In the genomic region with DNA sequence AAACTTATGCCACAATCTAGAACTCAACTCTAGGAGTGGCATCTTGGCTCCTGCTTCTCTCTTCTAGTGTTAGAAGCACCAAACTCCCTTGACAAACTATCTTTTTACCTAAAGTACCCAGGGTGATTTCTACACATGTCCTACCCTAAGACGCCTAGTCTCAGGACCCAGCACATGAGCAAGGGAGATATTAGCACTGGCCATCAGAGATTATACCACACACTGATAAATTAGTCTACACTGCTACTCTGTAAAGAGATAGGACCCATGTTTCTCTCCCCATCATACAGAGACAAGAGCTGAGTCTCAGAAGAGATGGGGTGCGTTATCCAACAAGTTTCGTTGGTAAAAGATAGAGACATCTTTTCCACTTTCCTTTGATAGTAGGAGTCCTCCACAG, we compare ENCODE assay signal across 29 mouse cellular contexts. TPM values are rescaled to one million over a fixed set of nuclear protein-coding genes. Genes with fewer than 3 reads are reported as not detected.
A peak's percentile ranks its signal among the peaks of the same experiment; 100 is the strongest.
DNase-seq lines count a peak whose midpoint lies in the region; ATAC-seq lines count a peak whose summit lies in the region.
"Had no signal": no experiment of that assay in that cellular context is flagged by ENCODE, and none has a peak within 500 bp of the region (broad histone marks: within the 10 kb centered on the region; RNA-seq: fewer than 3 reads in every experiment).

No protein-coding gene starts in this region.

- H3K27ac ChIP-seq in liver, embryonic 12.5 days: no peak overlapping the region
- H3K27ac ChIP-seq in liver, embryonic 13.5 days: no peak overlapping the region
- H3K27ac ChIP-seq in liver, embryonic 16.5 days (ENCODE audit: low read length): no peak overlapping the region
- H3K27ac ChIP-seq: embryonic facial prominence, embryonic 10.5 days; embryonic facial prominence, embryonic 13.5 days; forebrain, embryonic 12.5 days; forebrain, embryonic 15.5 days; heart, adult 2 months; heart, embryonic 10.5 days; heart, embryonic 13.5 days; hindbrain, embryonic 14.5 days; hindbrain, postnatal 0 days had no signal

- 43% methylated on average over 3 of the region's 3 CpGs for WGBS in liver, embryonic 12.5 days (ENCODE audit: insufficient replicate concordance)
- 29% methylated on average over 3 of the region's 3 CpGs for WGBS in liver, embryonic 13.5 days (ENCODE audit: insufficient replicate concordance)
- WGBS in liver, embryonic 16.5 days (ENCODE audit: insufficient replicate concordance): 27% methylated on average over 3 of the region's 3 CpGs

- no peaks in the 10 kb centered on the region for H3K27me3 ChIP-seq in liver, embryonic 12.5 days (replicated peaks)
- H3K27me3 ChIP-seq in liver, embryonic 13.5 days: no peaks in the 10 kb centered on the region
- no peaks in the 10 kb centered on the region for H3K27me3 ChIP-seq in liver, embryonic 16.5 days (ENCODE audit: control insufficient read depth, insufficient read depth, low read depth, low read length)
- H3K27me3 ChIP-seq: embryonic facial prominence, embryonic 13.5 days; forebrain, embryonic 12.5 days; forebrain, embryonic 15.5 days; heart, embryonic 13.5 days had no signal

- H3K36me3 ChIP-seq in liver, embryonic 12.5 days: no peaks in the 10 kb centered on the region
- H3K36me3 ChIP-seq in liver, embryonic 13.5 days: no peaks in the 10 kb centered on the region
- H3K36me3 ChIP-seq in liver, embryonic 16.5 days (ENCODE audit: control insufficient read depth, insufficient read depth): no peaks in the 10 kb centered on the region
- H3K36me3 ChIP-seq: embryonic facial prominence, embryonic 10.5 days; embryonic facial prominence, embryonic 13.5 days; forebrain, embryonic 15.5 days; heart, embryonic 10.5 days; heart, embryonic 13.5 days had no signal

- no peak for DNase-seq in liver, embryonic 13.5 days
- no peak for DNase-seq in frontal cortex, postnatal 14 days (ENCODE audit: low spot score in 2 of 2)
- no peak for DNase-seq in thymus, postnatal 36 days
- DNase-seq: adrenal gland, adult 2 months; adrenal gland, postnatal 14 days; cerebellum, adult 11 months; cerebellum, adult 2 months; cerebellum, adult 9-11 months; cerebellum, postnatal 25 days; embryo, embryonic 11 days; gastrocnemius, postnatal 10 days; heart, adult 2 months; heart, postnatal 14 days; heart, postnatal 4 days had no signal

- H3K4me3 ChIP-seq in liver, embryonic 12.5 days: no peak overlapping the region
- H3K4me3 ChIP-seq in liver, embryonic 13.5 days (replicated peaks): no peak overlapping the region
- H3K4me3 ChIP-seq in liver, embryonic 16.5 days (ENCODE audit: low read depth, low read length): no peak overlapping the region
- H3K4me3 ChIP-seq: embryonic facial prominence, embryonic 10.5 days; embryonic facial prominence, embryonic 13.5 days; erythroblast, embryonic 14.5 days; forebrain, embryonic 12.5 days; forebrain, embryonic 15.5 days; heart, adult 2 months; heart, embryonic 10.5 days; heart, embryonic 13.5 days had no signal

- peak; percentile 89 for ATAC-seq in liver, embryonic 12.5 days
- ATAC-seq in liver, embryonic 13.5 days (ENCODE audit: low read depth): peak; percentile 94
- peak; percentile 80 for ATAC-seq in liver, embryonic 16.5 days (ENCODE audit: low read depth)
- ATAC-seq in megakaryocyte-erythroid progenitor cell, adult 5-6 weeks (replicated peaks; ENCODE audit: low FRiP score, low TSS enrichment, poor library complexity, severe bottlenecking): peak; percentile 81
- ATAC-seq: CD4-positive, CD25-positive, alpha-beta regulatory T cell, adult 4 months; forebrain, embryonic 15.5 days; hindbrain, postnatal 0 days had no signal

- peaks cover 35% of the 10 kb centered on the region for H3K4me1 ChIP-seq in liver, embryonic 12.5 days
- H3K4me1 ChIP-seq in liver, embryonic 13.5 days (replicated peaks): peaks cover 39% of the 10 kb centered on the region
- H3K4me1 ChIP-seq in liver, embryonic 16.5 days (ENCODE audit: control insufficient read depth, low read depth, low read length): peaks cover 6% of the 10 kb centered on the region
- H3K4me1 ChIP-seq: embryonic facial prominence, embryonic 10.5 days; embryonic facial prominence, embryonic 13.5 days; heart, embryonic 10.5 days had no signal

- H3K4me2 ChIP-seq in liver, embryonic 12.5 days: no peak overlapping the region
- no peak overlapping the region for H3K4me2 ChIP-seq in liver, embryonic 13.5 days
- no peak overlapping the region for H3K4me2 ChIP-seq in liver, embryonic 16.5 days (ENCODE audit: low read depth, low read length)
- H3K4me2 ChIP-seq: embryonic facial prominence, embryonic 13.5 days; forebrain, embryonic 12.5 days; forebrain, embryonic 15.5 days; heart, embryonic 13.5 days; hindbrain, embryonic 14.5 days had no signal

- no peak overlapping the region for H3K9ac ChIP-seq in liver, embryonic 12.5 days
- no peak overlapping the region for H3K9ac ChIP-seq in liver, embryonic 13.5 days
- H3K9ac ChIP-seq in liver, embryonic 16.5 days (ENCODE audit: low read depth, low read length): no peak overlapping the region
- H3K9ac ChIP-seq: embryonic facial prominence, embryonic 13.5 days; forebrain, embryonic 12.5 days; forebrain, embryonic 15.5 days; heart, embryonic 13.5 days; hindbrain, embryonic 14.5 days had no signal

- no peaks in the 10 kb centered on the region for H3K9me3 ChIP-seq in liver, embryonic 12.5 days (replicated peaks)
- no peaks in the 10 kb centered on the region for H3K9me3 ChIP-seq in liver, embryonic 13.5 days (replicated peaks)
- H3K9me3 ChIP-seq in liver, embryonic 16.5 days (replicated peaks; ENCODE audit: control insufficient read depth, low read length): no peaks in the 10 kb centered on the region
- H3K9me3 ChIP-seq: embryonic facial prominence, embryonic 10.5 days; embryonic facial prominence, embryonic 13.5 days; forebrain, embryonic 12.5 days; forebrain, embryonic 15.5 days; heart, embryonic 10.5 days; heart, embryonic 13.5 days had no signal

RNA-seq across cellular contexts. Expression of a gene that starts 53.0 kb away (rescaled TPM):
- 0.67 TPM in 2 replicates for polyA plus RNA-seq in liver, embryonic 12.5 days (2016; fragmentation: Nextera tagmentation; extraction: Ambion mirVana)
- polyA plus RNA-seq in liver, embryonic 13.5 days (2015; fragmentation: Nextera tagmentation; extraction: Ambion mirVana): 0.09 and 0.27 TPM in 2 replicates
- 0.05 and 0.21 TPM in 2 replicates for polyA plus RNA-seq in liver, embryonic 16.5 days (2015; fragmentation: Nextera tagmentation; extraction: Ambion mirVana)
- total RNA-seq in megakaryocyte-erythroid progenitor cell, adult 5-6 weeks (2014; fragmentation: Nextera tagmentation): 1.1 TPM in 1 of 2 replicates, not detected in the other
- total RNA-seq in megakaryocyte-erythroid progenitor cell, adult 5-6 weeks (2017): not detected in 2 replicates
- total RNA-seq: MEL had no signal
- polyA plus RNA-seq: C2C12; erythroblast, embryonic 14.5 days had no signal
